Mouse (Mus musculus) CD4-positive naive resting alpha-beta T cell, adult 76 days (primary cell): ENCODE results near the gene Cpxm1. TPM values are rescaled to one million over a fixed set of nuclear protein-coding genes. Genes with fewer than 3 reads are reported as not detected.

Experiments
- total RNA-seq: library from RNA; stranded (reverse); gene quantifications from one replicate; pipeline ENCODE4 v1.2.4, GENCODE M21; 2023

Gene Cpxm1
- 0.35 TPM for total RNA-seq

GRCm38 (mm10) chr2:130397186-130397985, at the start of gene Cpxm1:
Gene Cpxm1 (minus strand): TSS chr2:130397574.

GRCm38 (mm10) chr2:130424126-130424853, 26.9 kb upstream of the Cpxm1 start, which contains the start of the genes Vps16 and Pced1a:
Gene Vps16 (plus strand): TSS chr2:130424339.
Gene Pced1a (minus strand): TSS chr2:130424701.

GRCm38 (mm10) chr2:130406178-130406577, 8.8 kb upstream of the Cpxm1 start, which contains the start of gene Tmem239:
Gene Tmem239 (plus strand): TSS chr2:130406478.

GRCm38 (mm10) chr2:130404939-130405338, 7.6 kb upstream of the Cpxm1 start, which contains the start of the genes Gm28372 and 1700020A23Rik:
Gene Gm28372 (plus strand): TSS chr2:130405239.
Gene 1700020A23Rik (plus strand): TSS chr2:130405259.

Other genes with a start within 250 kb of the Cpxm1 start
- 191 TPM for gene Snrpb, start 218.2 kb downstream of the Cpxm1 start, total RNA-seq
- not detected for gene Tmc2, start 202.4 kb downstream of the Cpxm1 start, total RNA-seq
- 365 TPM for gene Nop56, start 123.1 kb downstream of the Cpxm1 start, total RNA-seq
- 104 TPM for gene Idh3b, start 113.0 kb downstream of the Cpxm1 start, total RNA-seq
- not detected for gene Ebf4, start 102.4 kb downstream of the Cpxm1 start, total RNA-seq
- gene Gm28372, start 7.7 kb upstream of the Cpxm1 start, total RNA-seq: not detected
- not detected for gene 1700020A23Rik, start 7.7 kb upstream of the Cpxm1 start, total RNA-seq
- gene Tmem239, start 8.9 kb upstream of the Cpxm1 start, total RNA-seq: not detected
- 129 TPM for gene Vps16, start 26.8 kb upstream of the Cpxm1 start, total RNA-seq
- 21.5 TPM for gene Pced1a, start 27.1 kb upstream of the Cpxm1 start, total RNA-seq
- 132 TPM for gene Ptpra, start 52.7 kb upstream of the Cpxm1 start, total RNA-seq
- gene Mrps26, start 166.2 kb upstream of the Cpxm1 start, total RNA-seq: 52.1 TPM
- not detected for gene Oxt, start 178.6 kb upstream of the Cpxm1 start, total RNA-seq
- gene Avp, start 185.0 kb upstream of the Cpxm1 start, total RNA-seq: not detected
- 4.5 TPM for gene Fastkd5, start 232.5 kb upstream of the Cpxm1 start, total RNA-seq
- 2.7 TPM for gene Ubox5, start 232.5 kb upstream of the Cpxm1 start, total RNA-seq
- gene Lzts3, start 245.2 kb upstream of the Cpxm1 start, total RNA-seq: 5.4 TPM